Mouse (Mus musculus) erythroblast, embryonic 14.5 days (primary cell): ENCODE data around the gene Pard3b.

ENCODE experiments used
- GATA1 ChIP-seq: IDR thresholded peaks from 2 replicates; pipeline ENCODE4 v1.6.1; 2012; ENCODE audit warnings: low read length, inconsistent platforms, mixed read lengths
- TAL1 ChIP-seq: IDR thresholded peaks from 3 replicates; pipeline ENCODE4 v1.6.1; 2012; ENCODE audit warnings: low read length, inconsistent platforms, mixed read lengths

DNA sequence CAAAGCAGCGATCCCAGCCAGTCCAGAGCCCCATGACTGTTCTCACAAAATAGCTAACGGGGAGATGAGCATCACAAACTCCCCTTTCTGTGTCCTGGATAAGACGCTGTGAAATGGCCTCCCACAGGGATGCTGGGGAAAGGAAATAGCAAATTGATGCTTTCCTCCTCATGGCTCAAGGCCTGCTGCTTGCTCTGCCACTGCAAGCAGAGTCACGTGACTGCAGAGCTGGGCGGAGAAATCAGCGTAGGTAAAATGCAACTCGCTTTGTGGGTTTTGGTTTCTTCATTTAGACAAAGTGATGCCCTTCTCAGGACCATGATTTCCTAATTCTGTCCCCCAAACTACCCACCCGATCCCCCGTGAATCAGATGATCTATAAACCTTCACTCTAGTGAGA is 797.2 kb downstream of the Pard3b start:
- TF ChIP-seq GATA1 (no peak), TAL1 (no peak)
